Mouse (Mus musculus) ES-E14 (cell line): ENCODE measurements around the gene Cadps2. TPM values are rescaled to one million over a fixed set of nuclear protein-coding genes. Genes with fewer than 3 reads are reported as not detected.

Source experiments
- DNase-seq: peaks from one replicate; pipeline ENCODE4 v3.0.0-alpha.2; 2013; ENCODE audit warnings: low read depth, low spot score
- H3K27ac ChIP-seq: 2 replicates; pipeline ENCODE4 v1.5.1; 2012; ENCODE audit warnings: low read depth, mild to moderate bottlenecking, low read length, moderate library complexity, mixed read lengths; ENCODE audit not compliant: poor library complexity, insufficient read depth, severe bottlenecking
- H3K36me3 ChIP-seq: 2 replicates; pipeline ENCODE4 v1.6.1; 2012; ENCODE audit warnings: mild to moderate bottlenecking, low read length, moderate library complexity, mixed read lengths; ENCODE audit not compliant: control insufficient read depth, poor library complexity, insufficient read depth, severe bottlenecking
- H3K4me1 ChIP-seq, 2 experiments: fragments of 150-350 bp in 1 of 2; sonication (generic) in 1 of 2; 2 replicates each; pipeline ENCODE4 v1.6.1; 2012; ENCODE audit warnings: low read length in 2 of 2, mild to moderate bottlenecking in 1 of 2, mixed read lengths in 1 of 2; ENCODE audit not compliant: control insufficient read depth in 2 of 2, insufficient read depth in 2 of 2, poor library complexity in 1 of 2
- H3K4me3 ChIP-seq, 2 experiments: fragments of 150-350 bp in 1 of 2; sonication (generic) in 1 of 2; 2 replicates each; pipeline ENCODE4 v1.5.1; 2012; ENCODE audit warnings: low read length in 2 of 2, low read depth in 1 of 2, mild to moderate bottlenecking in 1 of 2, mixed read lengths in 1 of 2; ENCODE audit not compliant: insufficient read depth in 1 of 2, poor library complexity in 1 of 2, severe bottlenecking in 1 of 2
- H3K9ac ChIP-seq: 2 replicates; pipeline ENCODE4 v1.6.1; 2012; ENCODE audit warnings: low read depth, mild to moderate bottlenecking, low read length, mixed read lengths; ENCODE audit not compliant: poor library complexity, insufficient read depth, severe bottlenecking
- H3K9me3 ChIP-seq: fragments of 150-350 bp; sonication (generic); 2 replicates; pipeline ENCODE4 v1.6.1; 2012; ENCODE audit warnings: low read depth, mild to moderate bottlenecking, low read length; ENCODE audit not compliant: control insufficient read depth, insufficient read depth
- CHD2 ChIP-seq: IDR thresholded peaks from 2 replicates; pipeline ENCODE4 v1.6.1; 2014; ENCODE audit warnings: mild to moderate bottlenecking, low read depth, low read length, inconsistent platforms
- HCFC1 ChIP-seq: IDR thresholded peaks from 2 replicates; pipeline ENCODE4 v1.6.1; 2012; ENCODE audit warnings: low read length, inconsistent platforms, borderline replicate concordance; ENCODE audit not compliant: insufficient read depth
- MAFK ChIP-seq: IDR thresholded peaks from 2 replicates; pipeline ENCODE4 v1.6.1; 2014; ENCODE audit warnings: mild to moderate bottlenecking, low read depth, low read length, inconsistent platforms; ENCODE audit not compliant: insufficient read depth
- ZC3H11A ChIP-seq: IDR thresholded peaks from 2 replicates; pipeline ENCODE4 v1.6.1; 2012; ENCODE audit warnings: low read depth, mild to moderate bottlenecking, inconsistent platforms, low read length, borderline replicate concordance
- ZNF384 ChIP-seq: IDR thresholded peaks from 2 replicates; pipeline ENCODE4 v1.6.1; 2012; ENCODE audit warnings: low read depth, low read length, inconsistent platforms
- in situ Hi-C, 2 experiments: fragments of 600-800 bp; cut with MboI; formaldehyde crosslinking; loops; one replicate each; pipeline ENCODE4 v1.15.1; 2025; ENCODE audit warnings: low sequenced_read_pairs in 2 of 2, inconsistent platforms in 1 of 2; ENCODE audit not compliant: unreplicated experiment in 2 of 2
- total RNA-seq: library from RNA; depleted of rRNA; stranded (reverse); fragments of 300-350 nt; gene quantifications from 2 replicates; pipeline ENCODE4 v1.2.3, GENCODE M21; 2012

Cadps2 gene
- total RNA-seq, 1 experiment = 0.36 TPM

- Histone ChIP-seq H3K4me1 (no peaks in the 10 kb centered on the region), H3K9ac (no peak overlapping the region), H3K9me3 (no peaks in the 10 kb centered on the region), H3K4me3 (no peak overlapping the region), H3K36me3 (no peaks in the 10 kb centered on the region), H3K27ac (no peak overlapping the region)
- in situ Hi-C loops = loop anchor here in 1 of 2 experiments (25.0 kb wide), 1 partner anchor 207 kb away; no protein-coding TSS in a partner anchor
- TF ChIP-seq ZC3H11A (no peak), HCFC1 (no peak), MAFK (no peak), ZNF384 (no peak), CHD2 (no peak)
- no peak for DNase-seq
Observed at GRCm38 (mm10) chr6:23255161-23255560, 584.1 kb downstream of the Cadps2 start.

GRCm38 (mm10) chr6:23254644-23255043, 584.6 kb downstream of the Cadps2 start:
- H3K36me3 ChIP-seq = no peaks in the 10 kb centered on the region
- no peak for DNase-seq
- H3K4me3 ChIP-seq = no peak overlapping the region
- H3K27ac ChIP-seq = no peak overlapping the region
- TF ChIP-seq CHD2 (no peak), ZNF384 (no peak), MAFK (no peak), HCFC1 (no peak), ZC3H11A (no peak)
- no peak overlapping the region for H3K9ac ChIP-seq
- no peaks in the 10 kb centered on the region for H3K9me3 ChIP-seq
- in situ Hi-C loops = loop anchor here in 1 of 2 experiments (25.0 kb wide), 1 partner anchor 208 kb away; no protein-coding TSS in a partner anchor
- no peaks in the 10 kb centered on the region for H3K4me1 ChIP-seq

GRCm38 (mm10) chr6:23253353-23254311, 585.6 kb downstream of the Cadps2 start:
- in situ Hi-C loops = loop anchor here in 1 of 2 experiments (25.0 kb wide), 1 partner anchor 209 kb away; no protein-coding TSS in a partner anchor
- no peaks in the 10 kb centered on the region for H3K4me1 ChIP-seq
- H3K4me3 ChIP-seq = peak overlapping the region in 1 of 2 experiments; percentile 23; a peak in 1 of 4 replicates
- no peaks in the 10 kb centered on the region for H3K9me3 ChIP-seq
- TF ChIP-seq ZC3H11A = no peak
- no peaks in the 10 kb centered on the region for H3K36me3 ChIP-seq
- H3K27ac ChIP-seq = no peak overlapping the region
- DNase-seq = no peak
- no peak overlapping the region for H3K9ac ChIP-seq

GRCm38 (mm10) chr6:23252196-23253135, 586.8 kb downstream of the Cadps2 start:
- Histone ChIP-seq H3K36me3 (no peaks in the 10 kb centered on the region), H3K9me3 (no peaks in the 10 kb centered on the region), H3K4me3 (no peak overlapping the region), H3K4me1 (no peaks in the 10 kb centered on the region; a peak in 1 of 4 replicates), H3K9ac (no peak overlapping the region), H3K27ac (no peak overlapping the region)
- in situ Hi-C loops = loop anchor here in 1 of 2 experiments (25.0 kb wide), 1 partner anchor 210 kb away; no protein-coding TSS in a partner anchor
- DNase-seq = no peak
- TF ChIP-seq ZNF384 (no peak), CHD2 (no peak), HCFC1 (no peak), ZC3H11A (no peak)
